Mouse (Mus musculus): ENCODE results near the gene Zmat5.

GRCm38 (mm10) chr11:4671736-4672135 lies 32.7 kb upstream of the Zmat5 start:
- TF ChIP-seq CTCF (conservative IDR thresholded peaks at IDR 0.05; ENCODE audit: insufficient read depth, insufficient read length, low read depth, low read length) (no peak), POLR2A (IDR thresholded peaks at IDR 0.05; ENCODE audit: low read depth, low read length) (no peak)

All from kidney, adult 2 months (tissue).